Comparison of ENCODE assay signal across 29 mouse cellular contexts in the genomic region with DNA sequence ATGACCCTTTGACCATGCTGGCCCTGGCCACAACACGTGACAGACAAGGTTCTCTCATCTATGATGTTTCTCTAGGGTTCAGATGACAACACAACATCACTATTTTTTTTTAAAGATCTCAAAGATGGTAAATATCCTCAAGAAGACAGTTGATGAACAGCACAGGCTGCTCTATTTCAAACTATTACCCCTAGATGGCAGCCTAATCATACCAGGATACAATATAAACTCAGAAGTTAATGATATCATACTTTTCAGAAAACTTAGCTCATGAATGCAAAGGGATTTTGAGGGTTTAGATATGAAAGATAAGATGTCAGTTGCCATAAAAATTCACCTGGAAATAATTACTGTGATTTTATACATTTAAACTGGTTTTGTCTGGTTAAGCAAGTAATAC. TPM values are rescaled to one million over a fixed set of nuclear protein-coding genes. Genes with fewer than 3 reads are reported as not detected.
A peak's percentile ranks its signal among the peaks of the same experiment; 100 is the strongest.
DNase-seq lines count a peak whose midpoint lies in the region; ATAC-seq and TF ChIP-seq lines count a peak whose summit lies in the region.
"Had no signal": no experiment of that assay in that cellular context is flagged by ENCODE, and none has a peak within 500 bp of the region (broad histone marks: within the 10 kb centered on the region; RNA-seq: fewer than 3 reads in every experiment).

No protein-coding gene starts in this region.

- TF ChIP-seq CTCF in kidney, postnatal 0 days (IDR thresholded peaks at IDR 0.05; ENCODE audit: low read depth): 0 out of 2 replicates have a peak, but pooled peaks have one; percentile 19

- no peak overlapping the region for H3K4me2 ChIP-seq in embryonic facial prominence, embryonic 11.5 days (ENCODE audit: low read depth, low read length)
- no peak overlapping the region for H3K4me2 ChIP-seq in kidney, postnatal 0 days (ENCODE audit: low read length)
- H3K4me2 ChIP-seq: embryonic facial prominence, embryonic 13.5 days; forebrain, embryonic 12.5 days; heart, embryonic 12.5 days; hindbrain, embryonic 12.5 days; limb, embryonic 13.5 days; liver, embryonic 12.5 days had no signal

- ATAC-seq in embryonic facial prominence, embryonic 11.5 days (replicated peaks; ENCODE audit: insufficient number of reproducible peaks, low FRiP score, low TSS enrichment, low read depth): no peak
- no peak for ATAC-seq in kidney, postnatal 0 days (replicated peaks; ENCODE audit: low FRiP score, low read depth)
- ATAC-seq: activated CD4-positive, CD25-positive, alpha-beta regulatory T cell, adult 4 months; liver, embryonic 12.5 days; midbrain, embryonic 16.5 days had no signal

- no peak overlapping the region for H3K9ac ChIP-seq in embryonic facial prominence, embryonic 11.5 days (replicated peaks; ENCODE audit: low read length)
- no peak overlapping the region for H3K9ac ChIP-seq in kidney, postnatal 0 days (ENCODE audit: low read depth, low read length)
- H3K9ac ChIP-seq: embryonic facial prominence, embryonic 13.5 days; forebrain, embryonic 12.5 days; heart, embryonic 12.5 days; hindbrain, embryonic 12.5 days; limb, embryonic 13.5 days; liver, embryonic 12.5 days had no signal

- H3K4me1 ChIP-seq in embryonic facial prominence, embryonic 11.5 days (ENCODE audit: control insufficient read depth, insufficient read depth, low read length): no peaks in the 10 kb centered on the region
- H3K4me1 ChIP-seq in embryonic facial prominence, embryonic 10.5 days: no peaks in the 10 kb centered on the region
- H3K4me1 ChIP-seq in kidney, postnatal 0 days (replicated peaks; ENCODE audit: insufficient read depth, low read length): no peaks in the 10 kb centered on the region
- H3K4me1 ChIP-seq: embryonic facial prominence, embryonic 13.5 days; forebrain, embryonic 12.5 days; heart, embryonic 12.5 days; hindbrain, embryonic 12.5 days; limb, embryonic 13.5 days; liver, embryonic 12.5 days had no signal

- H3K9me3 ChIP-seq in embryonic facial prominence, embryonic 11.5 days (replicated peaks; ENCODE audit: control insufficient read depth, low read length): no peaks in the 10 kb centered on the region
- 0 out of 2 replicates have a peak, but pooled peaks cover 2% of the 10 kb centered on the region for H3K9me3 ChIP-seq in embryonic facial prominence, embryonic 10.5 days
- H3K9me3 ChIP-seq in kidney, postnatal 0 days (replicated peaks; ENCODE audit: low read length): no peaks in the 10 kb centered on the region
- H3K9me3 ChIP-seq: embryonic facial prominence, embryonic 13.5 days; forebrain, embryonic 12.5 days; heart, embryonic 12.5 days; hindbrain, embryonic 12.5 days; limb, embryonic 13.5 days; liver, embryonic 12.5 days had no signal

- H3K36me3 ChIP-seq in embryonic facial prominence, embryonic 11.5 days (replicated peaks; ENCODE audit: control insufficient read depth, insufficient read depth, low read depth, low read length): no peaks in the 10 kb centered on the region
- H3K36me3 ChIP-seq in embryonic facial prominence, embryonic 10.5 days (replicated peaks): no peaks in the 10 kb centered on the region
- H3K36me3 ChIP-seq in kidney, postnatal 0 days (ENCODE audit: insufficient read depth, low read length): no peaks in the 10 kb centered on the region
- H3K36me3 ChIP-seq: embryonic facial prominence, embryonic 13.5 days; forebrain, embryonic 12.5 days; heart, embryonic 12.5 days; hindbrain, embryonic 12.5 days; limb, embryonic 13.5 days; liver, embryonic 12.5 days had no signal

- no peaks in the 10 kb centered on the region for H3K27me3 ChIP-seq in embryonic facial prominence, embryonic 11.5 days (ENCODE audit: control insufficient read depth, insufficient read depth, low read length)
- no peaks in the 10 kb centered on the region for H3K27me3 ChIP-seq in embryonic facial prominence, embryonic 10.5 days (replicated peaks; ENCODE audit: low read depth, poor library complexity, severe bottlenecking)
- H3K27me3 ChIP-seq in kidney, postnatal 0 days (ENCODE audit: insufficient read depth, low read length): no peaks in the 10 kb centered on the region
- H3K27me3 ChIP-seq: embryonic facial prominence, embryonic 13.5 days; forebrain, embryonic 12.5 days; heart, embryonic 12.5 days; hindbrain, embryonic 12.5 days; limb, embryonic 13.5 days; liver, embryonic 12.5 days had no signal

- no peak overlapping the region for H3K4me3 ChIP-seq in embryonic facial prominence, embryonic 11.5 days (ENCODE audit: low read depth, low read length)
- H3K4me3 ChIP-seq in embryonic facial prominence, embryonic 10.5 days: no peak overlapping the region
- no peak overlapping the region for H3K4me3 ChIP-seq in kidney, postnatal 0 days (replicated peaks; ENCODE audit: low read depth, low read length)
- H3K4me3 ChIP-seq: embryonic facial prominence, embryonic 13.5 days; erythroblast, embryonic 14.5 days; forebrain, embryonic 12.5 days; heart, embryonic 12.5 days; hindbrain, embryonic 12.5 days; limb, embryonic 13.5 days; liver, embryonic 12.5 days had no signal

- peak; percentile 1 for DNase-seq in embryonic facial prominence, embryonic 11.5 days (ENCODE audit: low spot score)
- no peak for DNase-seq in embryonic facial prominence, embryonic 10.5 days (ENCODE audit: low spot score)
- DNase-seq in kidney, postnatal 0 days (ENCODE audit: low spot score): no peak
- no peak for DNase-seq in kidney, postnatal 10 days
- peak; percentile 15 for DNase-seq in retina, embryonic 14.5 days (ENCODE audit: low spot score)
- no peak for DNase-seq in retina, postnatal 1 day
- no peak for DNase-seq in spleen, adult 18-20 months
- DNase-seq: adrenal gland, adult 8-10 months; cerebellum, adult 11-12 months; cerebellum, postnatal 14 days; gastrocnemius, postnatal 14 days; heart, adult 11 months; heart, postnatal 10 days; kidney, adult 2 months; kidney, postnatal 14 days; layer of hippocampus, postnatal 36 days; lung, adult 18-20 months; lung, postnatal 4 days; thymus, postnatal 14 days had no signal

- no peak overlapping the region for H3K27ac ChIP-seq in embryonic facial prominence, embryonic 11.5 days (replicated peaks; ENCODE audit: low read depth, low read length)
- no peak overlapping the region for H3K27ac ChIP-seq in embryonic facial prominence, embryonic 10.5 days (replicated peaks)
- no peak overlapping the region for H3K27ac ChIP-seq in kidney, postnatal 0 days
- H3K27ac ChIP-seq: embryonic facial prominence, embryonic 13.5 days; forebrain, embryonic 12.5 days; hindbrain, embryonic 12.5 days; limb, embryonic 13.5 days; liver, embryonic 12.5 days had no signal

- 26% methylated on average over 1 of the region's 1 CpGs for WGBS in embryonic facial prominence, embryonic 11.5 days
- 35% methylated on average over 1 of the region's 1 CpGs for WGBS in embryonic facial prominence, embryonic 10.5 days
- WGBS in kidney, postnatal 0 days: 18% methylated on average over 1 of the region's 1 CpGs

RNA-seq across cellular contexts. Expression of gene 5430401F13Rik, which starts 26.8 kb away (rescaled TPM):
- polyA plus RNA-seq in embryonic facial prominence, embryonic 11.5 days (2014; fragmentation: Nextera tagmentation; extraction: Ambion mirVana): not detected in 2 replicates
- polyA plus RNA-seq in embryonic facial prominence, embryonic 10.5 days (2016; fragmentation: Nextera tagmentation; extraction: Ambion mirVana): not detected in 2 replicates
- polyA plus RNA-seq in kidney, postnatal 0 days (2015; fragmentation: Nextera tagmentation; extraction: Ambion mirVana): not detected in 2 replicates
- polyA plus RNA-seq: activated CD4-positive, CD25-positive, alpha-beta regulatory T cell, adult 4 months; embryonic facial prominence, embryonic 13.5 days; erythroblast, embryonic 14.5 days; forebrain, embryonic 12.5 days; heart, embryonic 12.5 days; hindbrain, embryonic 12.5 days; kidney, adult 2 months; limb, embryonic 13.5 days; liver, embryonic 12.5 days; midbrain, embryonic 16.5 days; neural tube, embryonic 14.5 days had no signal

RNA-seq across cellular contexts. Expression of gene Gm6619, which starts 26.8 kb away (rescaled TPM):
- polyA plus RNA-seq in embryonic facial prominence, embryonic 11.5 days (2014; fragmentation: Nextera tagmentation; extraction: Ambion mirVana): not detected in 2 replicates
- not detected in 2 replicates for polyA plus RNA-seq in embryonic facial prominence, embryonic 10.5 days (2016; fragmentation: Nextera tagmentation; extraction: Ambion mirVana)
- not detected in 2 replicates for polyA plus RNA-seq in kidney, postnatal 0 days (2015; fragmentation: Nextera tagmentation; extraction: Ambion mirVana)
- polyA plus RNA-seq: activated CD4-positive, CD25-positive, alpha-beta regulatory T cell, adult 4 months; embryonic facial prominence, embryonic 13.5 days; erythroblast, embryonic 14.5 days; forebrain, embryonic 12.5 days; heart, embryonic 12.5 days; kidney, adult 2 months; liver, embryonic 12.5 days; midbrain, embryonic 16.5 days; neural tube, embryonic 14.5 days had no signal

Comparison
In these comparisons a context has a peak if more than half of its experiments do, and no peak if none do; other contexts are left out.
1. DNase-seq: peak in embryonic facial prominence, embryonic 11.5 days (single experiment) and retina, embryonic 14.5 days (single experiment); none in embryonic facial prominence, embryonic 10.5 days (single experiment), kidney, postnatal 0 days (single experiment), kidney, postnatal 10 days (single experiment), retina, postnatal 1 day (single experiment) and spleen, adult 18-20 months (0 of 2).